Mouse (Mus musculus): ENCODE measurements around the gene Hs2st1. TPM values are rescaled to one million over a fixed set of nuclear protein-coding genes. Genes with fewer than 3 reads are reported as not detected.
A peak's percentile ranks its signal among the peaks of the same experiment; 100 is the strongest.

Hs2st1 gene
- polyA plus RNA-seq, 1 experiment from 2014 or later: 18.3 TPM

DNA sequence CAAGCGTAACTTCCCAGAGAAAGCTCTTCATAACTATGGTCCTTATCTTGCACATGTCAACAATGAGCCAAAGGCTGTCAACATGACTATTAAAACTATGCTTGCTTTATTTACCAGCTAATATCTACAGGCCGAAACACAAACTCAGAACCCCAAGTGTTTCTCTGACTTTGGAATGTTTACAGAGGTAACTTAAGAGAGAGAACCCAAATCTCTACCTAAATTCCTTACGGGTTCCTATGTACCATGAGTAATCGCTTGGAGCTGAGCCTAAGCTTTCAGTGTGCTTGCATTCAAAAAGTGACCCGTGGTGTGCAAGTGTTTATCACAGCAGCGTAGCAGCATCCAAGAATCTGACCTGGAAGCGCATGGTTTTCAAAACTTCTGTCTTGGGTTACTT lies 4.8 kb downstream of the Hs2st1 start:
- Histone ChIP-seq H3K4me1 (ENCODE audit: control insufficient read depth, insufficient read depth, low read length) (peaks cover 7% of the 10 kb centered on the region; the same call in 1 of the 2 replicates), H3K36me3 (ENCODE audit: control insufficient read depth, insufficient read depth, low read length) (no peaks in the 10 kb centered on the region), H3K4me2 (ENCODE audit: low read length) (no peak overlapping the region), H3K4me3 (ENCODE audit: low read depth, low read length) (no peak overlapping the region), H3K27ac (ENCODE audit: low read depth, low read length) (no peak overlapping the region), H3K9ac (ENCODE audit: low read length) (no peak overlapping the region), H3K9me3 (replicated peaks; ENCODE audit: control insufficient read depth, low read length) (no peaks in the 10 kb centered on the region), H3K27me3 (replicated peaks; ENCODE audit: control insufficient read depth, insufficient read depth, low read length) (no peaks in the 10 kb centered on the region)
- WGBS: 78% methylated on average over 7 of the region's 7 CpGs
- no peak for DNase-seq (ENCODE audit: low spot score)
- ATAC-seq: no peak

DNA sequence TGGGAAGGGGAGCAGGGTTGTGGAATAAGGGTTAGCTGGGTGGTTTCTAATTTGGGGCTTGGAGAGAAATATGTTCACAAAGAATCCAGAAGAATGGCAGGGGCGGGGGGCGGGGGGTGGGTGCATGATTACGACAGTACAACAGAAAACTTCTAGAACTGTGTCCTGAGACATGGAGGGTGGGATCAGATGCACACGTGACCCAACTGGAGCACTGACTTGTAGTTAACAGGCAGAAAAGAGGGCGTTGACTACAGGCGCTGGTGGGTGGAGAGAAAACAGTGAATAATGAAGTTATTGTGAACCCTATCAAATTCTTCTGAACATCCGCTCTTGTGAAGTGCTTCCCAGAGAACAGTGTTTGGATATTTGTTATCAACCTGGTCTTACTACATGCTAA lies 6.1 kb downstream of the Hs2st1 start:
- H3K27me3 ChIP-seq (replicated peaks; ENCODE audit: control insufficient read depth, insufficient read depth, low read length): no peaks in the 10 kb centered on the region
- DNase-seq (ENCODE audit: low spot score) (no peak), ATAC-seq (no peak)
- H3K4me1 ChIP-seq (ENCODE audit: control insufficient read depth, insufficient read depth, low read length): peaks cover 7% of the 10 kb centered on the region; the same call in 1 of the 2 replicates
- H3K4me2 ChIP-seq (ENCODE audit: low read length): no peak overlapping the region
- 87% methylated on average over 7 of the region's 7 CpGs for WGBS
- H3K36me3 ChIP-seq (ENCODE audit: control insufficient read depth, insufficient read depth, low read length): no peaks in the 10 kb centered on the region
- no peaks in the 10 kb centered on the region for H3K9me3 ChIP-seq (replicated peaks; ENCODE audit: control insufficient read depth, low read length)
- no peak overlapping the region for H3K4me3 ChIP-seq (ENCODE audit: low read depth, low read length)
- no peak overlapping the region for H3K27ac ChIP-seq (ENCODE audit: low read depth, low read length)
- H3K9ac ChIP-seq (ENCODE audit: low read length): no peak overlapping the region

DNA sequence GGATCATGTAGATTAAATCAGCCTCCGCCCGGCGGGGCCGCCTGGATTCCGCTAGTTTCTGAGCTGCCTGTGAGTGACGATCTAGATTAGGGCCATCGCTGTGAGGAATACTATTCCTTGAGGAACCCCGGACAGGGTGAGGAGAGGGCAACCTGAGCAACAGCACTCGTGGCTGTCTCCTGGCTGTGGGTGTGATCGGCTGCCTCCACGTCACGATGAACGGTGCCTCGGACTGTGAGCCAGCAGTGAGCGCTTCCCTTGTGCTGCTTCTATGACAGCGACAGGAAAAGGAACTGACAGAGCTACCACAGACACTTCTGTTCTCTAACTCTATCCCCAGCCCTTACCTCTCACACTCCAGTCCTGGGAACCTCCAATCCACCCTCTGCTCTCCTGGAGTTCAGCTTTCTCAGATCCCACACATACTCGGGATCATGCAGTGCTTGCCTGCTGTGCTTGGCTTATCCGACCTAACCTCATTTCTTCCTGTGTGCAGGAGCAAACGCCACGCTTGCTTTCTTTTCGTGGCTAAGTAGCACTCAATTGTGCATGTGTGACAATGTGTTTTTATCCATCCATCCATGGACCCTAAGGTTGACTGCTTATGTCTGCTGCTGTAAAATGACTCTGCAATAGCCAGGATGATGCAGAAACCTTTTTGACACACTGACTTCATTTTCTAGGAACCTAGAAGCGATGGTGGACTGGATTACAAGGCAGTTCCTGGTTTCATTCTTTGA lies 8.3 kb downstream of the Hs2st1 start:
- Histone ChIP-seq H3K27me3 (replicated peaks; ENCODE audit: control insufficient read depth, insufficient read depth, low read length) (no peaks in the 10 kb centered on the region), H3K9ac (ENCODE audit: low read length) (no peak overlapping the region), H3K36me3 (ENCODE audit: control insufficient read depth, insufficient read depth, low read length) (no peaks in the 10 kb centered on the region), H3K4me1 (ENCODE audit: control insufficient read depth, insufficient read depth, low read length) (peaks cover 12% of the 10 kb centered on the region), H3K9me3 (replicated peaks; ENCODE audit: control insufficient read depth, low read length) (no peaks in the 10 kb centered on the region), H3K4me3 (ENCODE audit: low read depth, low read length) (no peak overlapping the region), H3K4me2 (ENCODE audit: low read length) (0 out of 2 replicates have a peak overlapping the region, but pooled peaks have one; percentile 1), H3K27ac (ENCODE audit: low read depth, low read length) (no peak overlapping the region)
- 70% methylated on average over 22 of the region's 22 CpGs for WGBS
- DNase-seq (ENCODE audit: low spot score): no peak
- no peak; the same call in 1 of the 2 replicates for ATAC-seq

DNA sequence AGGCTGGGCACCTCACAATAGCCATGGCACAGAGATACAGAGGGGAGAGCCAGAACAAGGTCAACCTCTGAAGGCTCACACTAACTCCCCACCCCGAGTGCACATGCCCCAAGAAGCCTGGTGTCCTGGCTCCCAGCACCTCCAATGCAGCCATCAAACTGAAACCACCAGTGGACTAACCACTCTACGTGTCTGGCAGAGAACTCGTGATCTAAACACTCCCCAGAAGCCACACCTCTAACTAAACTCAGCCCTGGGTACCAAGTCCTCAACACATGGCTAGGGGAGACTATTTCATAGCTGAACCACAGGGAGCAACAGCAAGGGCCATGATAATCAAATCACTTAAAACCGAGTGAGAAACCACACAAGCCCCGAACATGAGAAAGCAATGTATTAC lies 11.7 kb downstream of the Hs2st1 start:
- H3K4me2 ChIP-seq (ENCODE audit: low read length): peak overlapping the region; percentile 27
- no peaks in the 10 kb centered on the region for H3K36me3 ChIP-seq (ENCODE audit: control insufficient read depth, insufficient read depth, low read length)
- H3K4me3 ChIP-seq (ENCODE audit: low read depth, low read length): no peak overlapping the region
- WGBS: 46% methylated on average over 5 of the region's 5 CpGs
- peaks cover 34% of the 10 kb centered on the region for H3K4me1 ChIP-seq (ENCODE audit: control insufficient read depth, insufficient read depth, low read length)
- H3K9ac ChIP-seq (ENCODE audit: low read length): no peak overlapping the region
- peak overlapping the region; percentile 40; the same call in 1 of the 2 replicates for H3K27ac ChIP-seq (ENCODE audit: low read depth, low read length)
- no peaks in the 10 kb centered on the region for H3K27me3 ChIP-seq (replicated peaks; ENCODE audit: control insufficient read depth, insufficient read depth, low read length)
- no peaks in the 10 kb centered on the region for H3K9me3 ChIP-seq (replicated peaks; ENCODE audit: control insufficient read depth, low read length)
- ATAC-seq (peak; percentile 38; the same call in 1 of the 2 replicates), DNase-seq (ENCODE audit: low spot score) (no peak)

DNA sequence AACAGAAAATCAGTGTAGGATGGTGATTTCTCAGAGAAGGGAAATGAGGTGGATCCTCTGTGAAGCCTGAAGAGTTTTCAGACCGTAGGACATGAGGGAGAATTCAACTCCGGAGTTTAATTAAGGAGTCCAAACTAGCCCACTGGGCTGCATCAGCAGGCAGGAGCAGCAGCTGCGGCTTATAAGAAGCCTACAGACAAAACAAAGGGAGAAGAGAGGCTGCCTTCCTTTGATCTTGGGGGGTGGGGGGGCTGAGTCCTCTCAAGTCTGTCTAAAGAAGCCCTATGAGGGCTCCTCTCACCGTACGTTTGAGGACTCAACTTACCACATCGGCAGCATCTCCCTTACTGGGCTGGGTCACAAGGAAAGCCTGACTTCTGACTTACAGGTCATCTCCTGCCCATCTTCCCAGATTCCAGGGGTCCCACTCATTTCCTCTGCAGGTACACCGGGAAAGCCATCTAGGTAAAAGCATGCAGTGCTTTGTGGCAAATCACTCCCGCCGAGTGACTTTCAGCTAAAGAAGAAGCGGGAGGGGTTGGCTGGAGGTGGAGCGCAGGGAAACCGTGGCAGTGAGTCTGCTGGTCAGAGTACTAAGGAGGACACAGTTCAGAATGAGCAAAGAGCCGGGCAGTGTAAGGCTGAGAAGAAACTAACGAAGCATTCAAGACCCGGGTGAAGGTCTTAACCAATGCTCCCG lies 13.2 kb downstream of the Hs2st1 start:
- peaks cover 35% of the 10 kb centered on the region for H3K4me1 ChIP-seq (ENCODE audit: control insufficient read depth, insufficient read depth, low read length)
- H3K27ac ChIP-seq (ENCODE audit: low read depth, low read length): peak overlapping the region; percentile 70
- no peaks in the 10 kb centered on the region for H3K27me3 ChIP-seq (replicated peaks; ENCODE audit: control insufficient read depth, insufficient read depth, low read length)
- WGBS: 4% methylated on average over 16 of the region's 16 CpGs
- H3K4me2 ChIP-seq (ENCODE audit: low read length): peak overlapping the region; percentile 52
- H3K4me3 ChIP-seq (ENCODE audit: low read depth, low read length): peak overlapping the region; percentile 8; the same call in 1 of the 2 replicates
- ATAC-seq (peak; percentile 9; the same call in 1 of the 2 replicates), DNase-seq (ENCODE audit: low spot score) (no peak)
- H3K9ac ChIP-seq (ENCODE audit: low read length): peak overlapping the region; percentile 58
- H3K36me3 ChIP-seq (ENCODE audit: control insufficient read depth, insufficient read depth, low read length): no peaks in the 10 kb centered on the region
- H3K9me3 ChIP-seq (replicated peaks; ENCODE audit: control insufficient read depth, low read length): no peaks in the 10 kb centered on the region

DNA sequence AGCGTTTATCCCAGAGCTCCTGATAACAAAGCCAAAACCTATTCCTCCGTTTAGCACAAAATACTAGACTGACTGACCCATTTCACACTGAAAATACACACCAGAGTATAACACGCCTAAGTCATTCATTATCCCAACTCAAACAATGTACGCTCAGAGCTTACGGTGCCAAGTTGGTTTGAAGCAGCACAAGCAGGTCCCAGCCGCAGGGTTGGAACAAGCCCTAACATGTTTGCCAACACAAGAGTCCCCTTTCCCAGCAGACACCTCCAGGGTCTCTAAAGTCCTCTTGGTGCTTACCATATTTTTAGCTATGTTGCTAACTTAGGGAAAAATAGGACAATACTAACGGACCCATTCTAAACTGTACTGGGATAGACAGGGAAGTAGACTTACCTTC lies 14.8 kb downstream of the Hs2st1 start:
- peak; percentile 65 for DNase-seq (ENCODE audit: low spot score)
- ATAC-seq: 0 out of 2 replicates have a peak, but pooled peaks have one; percentile 4
- 0 out of 2 replicates have a peak overlapping the region, but pooled peaks have one; percentile 28 for H3K27ac ChIP-seq (ENCODE audit: low read depth, low read length)
- H3K27me3 ChIP-seq (replicated peaks; ENCODE audit: control insufficient read depth, insufficient read depth, low read length): no peaks in the 10 kb centered on the region
- H3K36me3 ChIP-seq (ENCODE audit: control insufficient read depth, insufficient read depth, low read length): no peaks in the 10 kb centered on the region
- peaks cover 45% of the 10 kb centered on the region for H3K4me1 ChIP-seq (ENCODE audit: control insufficient read depth, insufficient read depth, low read length)
- no peak overlapping the region for H3K9ac ChIP-seq (ENCODE audit: low read length)
- H3K4me2 ChIP-seq (ENCODE audit: low read length): no peak overlapping the region
- H3K4me3 ChIP-seq (ENCODE audit: low read depth, low read length): no peak overlapping the region
- H3K9me3 ChIP-seq (replicated peaks; ENCODE audit: control insufficient read depth, low read length): no peaks in the 10 kb centered on the region
- WGBS: 52% methylated on average over 7 of the region's 7 CpGs

DNA sequence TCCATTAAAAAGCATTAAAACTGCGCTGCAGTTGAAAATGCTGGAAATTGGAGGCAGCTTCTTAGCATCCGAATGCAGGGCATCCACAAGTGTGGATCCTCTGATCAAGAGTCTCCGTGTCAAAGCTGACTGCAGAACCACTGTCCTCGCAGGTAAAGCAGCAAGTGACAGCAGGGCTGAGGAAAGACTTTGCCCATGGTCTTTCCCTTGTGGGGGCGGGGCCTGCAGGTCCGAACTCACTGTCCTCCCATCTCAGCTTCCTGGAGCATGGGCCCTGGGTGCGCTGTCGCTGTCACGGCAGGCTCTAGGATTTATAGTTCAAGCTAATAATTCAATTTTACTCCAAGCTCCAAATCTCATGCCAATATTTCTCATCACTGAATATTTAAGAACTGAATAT lies 15.5 kb downstream of the Hs2st1 start:
- no peak for ATAC-seq
- H3K9me3 ChIP-seq (replicated peaks; ENCODE audit: control insufficient read depth, low read length): no peaks in the 10 kb centered on the region
- DNase-seq (ENCODE audit: low spot score): no peak
- no peak overlapping the region for H3K4me3 ChIP-seq (ENCODE audit: low read depth, low read length)
- H3K36me3 ChIP-seq (ENCODE audit: control insufficient read depth, insufficient read depth, low read length): no peaks in the 10 kb centered on the region
- H3K27ac ChIP-seq (ENCODE audit: low read depth, low read length): peak overlapping the region; percentile 35; the same call in 1 of the 2 replicates
- no peaks in the 10 kb centered on the region for H3K27me3 ChIP-seq (replicated peaks; ENCODE audit: control insufficient read depth, insufficient read depth, low read length)
- H3K9ac ChIP-seq (ENCODE audit: low read length): no peak overlapping the region
- H3K4me1 ChIP-seq (ENCODE audit: control insufficient read depth, insufficient read depth, low read length): peaks cover 45% of the 10 kb centered on the region
- H3K4me2 ChIP-seq (ENCODE audit: low read length): peak overlapping the region; percentile 25
- WGBS: 43% methylated on average over 9 of the region's 9 CpGs

DNA sequence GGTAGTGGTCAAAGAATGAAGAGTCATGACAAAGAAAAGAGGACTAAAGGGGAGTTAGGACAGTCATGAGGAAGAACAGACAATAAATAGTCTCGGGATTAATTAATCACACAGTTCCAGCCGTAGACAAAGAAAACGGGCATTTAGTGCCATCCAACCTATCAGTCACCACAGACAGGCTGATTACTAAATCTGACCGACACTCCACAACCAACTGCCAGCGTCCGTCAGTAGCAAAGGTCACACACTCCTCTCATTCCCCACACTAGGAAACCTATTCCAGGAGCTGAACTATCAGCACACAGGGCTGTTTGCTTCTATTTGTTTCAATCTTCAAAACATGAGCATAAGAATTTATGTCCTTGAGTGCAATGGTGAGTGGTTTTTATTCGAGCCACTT lies 16.0 kb downstream of the Hs2st1 start:
- no peaks in the 10 kb centered on the region for H3K27me3 ChIP-seq (replicated peaks; ENCODE audit: control insufficient read depth, insufficient read depth, low read length)
- peak overlapping the region; percentile 35; the same call in 1 of the 2 replicates for H3K27ac ChIP-seq (ENCODE audit: low read depth, low read length)
- no peaks in the 10 kb centered on the region for H3K36me3 ChIP-seq (ENCODE audit: control insufficient read depth, insufficient read depth, low read length)
- ATAC-seq (no peak), DNase-seq (ENCODE audit: low spot score) (no peak)
- H3K4me1 ChIP-seq (ENCODE audit: control insufficient read depth, insufficient read depth, low read length): peaks cover 45% of the 10 kb centered on the region
- no peak overlapping the region for H3K4me3 ChIP-seq (ENCODE audit: low read depth, low read length)
- H3K9ac ChIP-seq (ENCODE audit: low read length): no peak overlapping the region
- 28% methylated on average over 7 of the region's 7 CpGs for WGBS
- H3K4me2 ChIP-seq (ENCODE audit: low read length): no peak overlapping the region; the same call in 1 of the 2 replicates
- no peaks in the 10 kb centered on the region for H3K9me3 ChIP-seq (replicated peaks; ENCODE audit: control insufficient read depth, low read length)

DNA sequence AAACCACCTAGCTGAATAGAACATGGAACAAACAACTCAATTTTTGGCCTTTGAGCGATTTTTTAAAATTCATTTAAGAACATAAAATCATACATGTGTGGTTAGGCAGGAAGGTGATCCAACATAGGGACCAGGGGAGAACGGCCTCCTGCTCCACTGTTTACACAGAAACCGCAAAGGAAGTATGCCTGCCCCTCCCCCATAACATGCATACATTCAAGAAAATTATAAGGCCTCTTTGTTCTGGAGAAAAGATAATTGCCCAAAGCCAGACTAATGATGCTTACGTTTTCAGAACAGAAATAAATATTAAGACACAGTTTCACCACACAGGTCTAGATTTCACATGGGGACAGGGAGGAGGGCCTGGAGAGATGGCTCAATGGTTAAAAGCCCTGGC lies 18.6 kb downstream of the Hs2st1 start:
- WGBS: 47% methylated on average over 4 of the region's 4 CpGs
- ATAC-seq (no peak), DNase-seq (ENCODE audit: low spot score) (no peak)
- Histone ChIP-seq H3K4me1 (ENCODE audit: control insufficient read depth, insufficient read depth, low read length) (peaks cover 38% of the 10 kb centered on the region), H3K9ac (ENCODE audit: low read length) (no peak overlapping the region), H3K27me3 (replicated peaks; ENCODE audit: control insufficient read depth, insufficient read depth, low read length) (no peaks in the 10 kb centered on the region), H3K4me2 (ENCODE audit: low read length) (no peak overlapping the region), H3K27ac (ENCODE audit: low read depth, low read length) (peak overlapping the region; percentile 45; the same call in 1 of the 2 replicates), H3K9me3 (replicated peaks; ENCODE audit: control insufficient read depth, low read length) (no peaks in the 10 kb centered on the region), H3K4me3 (ENCODE audit: low read depth, low read length) (no peak overlapping the region), H3K36me3 (ENCODE audit: control insufficient read depth, insufficient read depth, low read length) (no peaks in the 10 kb centered on the region)
